In the genomic region with DNA sequence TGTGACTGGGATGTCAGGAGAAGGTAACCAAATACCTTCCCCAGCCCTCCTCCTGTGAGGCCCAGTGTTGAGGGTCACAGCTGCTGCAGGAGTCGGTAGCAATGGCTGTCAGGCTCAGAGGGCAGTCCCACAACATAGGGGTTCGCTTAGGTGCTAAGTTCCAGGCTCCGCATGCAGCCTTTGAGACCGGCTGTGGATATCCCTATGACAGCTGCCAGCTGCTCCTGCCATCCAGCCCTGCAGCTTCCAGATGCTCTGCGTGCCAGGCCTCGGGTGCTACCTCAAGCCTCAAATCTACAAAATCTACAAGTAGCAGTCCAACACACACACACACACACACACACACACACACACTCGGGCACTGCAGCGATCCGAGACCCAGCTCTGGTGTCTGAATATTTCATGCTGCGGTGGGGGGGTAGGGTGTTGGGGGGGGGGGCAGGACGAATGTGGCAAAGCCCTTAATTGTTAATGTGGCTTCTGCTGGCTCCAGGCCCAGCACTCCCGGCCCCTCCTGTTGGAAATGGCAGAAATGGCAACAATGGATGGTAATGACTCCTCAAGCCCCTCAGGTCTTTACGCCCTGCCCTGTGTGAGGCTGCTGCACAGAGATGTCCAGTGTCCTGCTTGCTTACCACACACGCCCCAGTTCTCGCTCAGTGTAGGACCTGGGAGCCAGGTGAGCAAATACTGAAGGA, we compare ENCODE assay signal across 11 mouse cellular contexts. TPM values are rescaled to one million over a fixed set of nuclear protein-coding genes. Genes with fewer than 3 reads are reported as not detected.
DNase-seq lines count a peak whose midpoint lies in the region; ATAC-seq and TF ChIP-seq lines count a peak whose summit lies in the region.
"Had no signal": no experiment of that assay in that cellular context is flagged by ENCODE, and none has a peak within 500 bp of the region (broad histone marks: within the 10 kb centered on the region; RNA-seq: fewer than 3 reads in every experiment).

No protein-coding gene starts in this region.

- 37% methylated on average over 14 of the region's 15 CpGs for WGBS in kidney, embryonic 14.5 days
- WGBS in embryonic facial prominence, embryonic 10.5 days = 41% methylated on average over 15 of the region's 15 CpGs
- 32% methylated on average over 15 of the region's 15 CpGs for WGBS in hindbrain, embryonic 12.5 days
- 19% methylated on average over 15 of the region's 15 CpGs for WGBS in midbrain, embryonic 15.5 days
- 69% methylated on average over 15 of the region's 15 CpGs for WGBS in heart, adult 2 months

- peak; percentile 1; the same call in 1 of the 2 replicates for ATAC-seq in kidney, embryonic 14.5 days (ENCODE audit: low FRiP score, low TSS enrichment)
- no peak for ATAC-seq in hindbrain, embryonic 12.5 days (ENCODE audit: low FRiP score)
- ATAC-seq in midbrain, embryonic 15.5 days (replicated peaks) = no peak

- H3K4me1 ChIP-seq in kidney, embryonic 14.5 days (ENCODE audit: control insufficient read depth, insufficient read depth, low read length) = peaks cover 36% of the 10 kb centered on the region
- peaks cover 62% of the 10 kb centered on the region for H3K4me1 ChIP-seq in embryonic facial prominence, embryonic 10.5 days
- H3K4me1 ChIP-seq in hindbrain, embryonic 12.5 days = peaks cover 42% of the 10 kb centered on the region
- H3K4me1 ChIP-seq in midbrain, embryonic 15.5 days = peaks cover 34% of the 10 kb centered on the region
- peaks cover 1% of the 10 kb centered on the region for H3K4me1 ChIP-seq in heart, adult 2 months (ENCODE audit: control insufficient read depth, insufficient read depth, low read length)

- H3K9me3 ChIP-seq in kidney, embryonic 14.5 days (ENCODE audit: control insufficient read depth, low read length) = no peaks in the 10 kb centered on the region
- H3K9me3 ChIP-seq in embryonic facial prominence, embryonic 10.5 days = no peaks in the 10 kb centered on the region
- no peaks in the 10 kb centered on the region for H3K9me3 ChIP-seq in hindbrain, embryonic 12.5 days (replicated peaks)
- H3K9me3 ChIP-seq in midbrain, embryonic 15.5 days = no peaks in the 10 kb centered on the region

- no peak overlapping the region for H3K4me3 ChIP-seq in kidney, embryonic 14.5 days (ENCODE audit: low read length)
- H3K4me3 ChIP-seq in embryonic facial prominence, embryonic 10.5 days = peak overlapping the region; percentile 87; the same call in 1 of the 2 replicates
- H3K4me3 ChIP-seq in hindbrain, embryonic 12.5 days = peak overlapping the region; percentile 87; the same call in 1 of the 2 replicates
- H3K4me3 ChIP-seq in midbrain, embryonic 15.5 days = peak overlapping the region; percentile 90
- H3K4me3 ChIP-seq in heart, adult 2 months = no peak overlapping the region

- no peak for TF ChIP-seq POLR2A in heart, adult 2 months (IDR thresholded peaks at IDR 0.05; ENCODE audit: insufficient read depth, low read depth, low read length)

- no peak for TF ChIP-seq EP300 in heart, adult 2 months (IDR thresholded peaks at IDR 0.05; ENCODE audit: insufficient read depth, low read depth, low read length)

- H3K27ac ChIP-seq in kidney, embryonic 14.5 days (ENCODE audit: low read depth, low read length) = no peak overlapping the region
- peak overlapping the region; percentile 72 for H3K27ac ChIP-seq in embryonic facial prominence, embryonic 10.5 days (replicated peaks)
- peak overlapping the region; percentile 98 for H3K27ac ChIP-seq in hindbrain, embryonic 12.5 days
- peak overlapping the region; percentile 92 for H3K27ac ChIP-seq in midbrain, embryonic 15.5 days
- H3K27ac ChIP-seq in heart, adult 2 months = no peak overlapping the region

- intact Hi-C loops in heart, adult 2 months (cut with DNase I) = no loop called here

- no peaks in the 10 kb centered on the region for H3K36me3 ChIP-seq in kidney, embryonic 14.5 days (ENCODE audit: control insufficient read depth, insufficient read depth, low read length)
- no peaks in the 10 kb centered on the region for H3K36me3 ChIP-seq in embryonic facial prominence, embryonic 10.5 days (replicated peaks)
- no peaks in the 10 kb centered on the region for H3K36me3 ChIP-seq in hindbrain, embryonic 12.5 days
- no peaks in the 10 kb centered on the region for H3K36me3 ChIP-seq in midbrain, embryonic 15.5 days (replicated peaks)
- H3K36me3 ChIP-seq in heart, adult 2 months (ENCODE audit: control insufficient read depth, insufficient read depth, low read length) = no peaks in the 10 kb centered on the region

- TF ChIP-seq CTCF in heart, adult 2 months (IDR thresholded peaks at IDR 0.05) = no peak

- peak overlapping the region; percentile 99; the same call in 1 of the 2 replicates for H3K4me2 ChIP-seq in kidney, embryonic 14.5 days (replicated peaks; ENCODE audit: low read depth, low read length)
- peak overlapping the region; percentile 94 for H3K4me2 ChIP-seq in hindbrain, embryonic 12.5 days (replicated peaks)
- H3K4me2 ChIP-seq in midbrain, embryonic 15.5 days = peak overlapping the region; percentile 71

- no peak for DNase-seq in kidney, postnatal 25 days
- DNase-seq in embryonic facial prominence, embryonic 10.5 days (ENCODE audit: low spot score) = peak; percentile 41
- no peak for DNase-seq in heart, adult 2 months
- no peak for DNase-seq in lung, postnatal 4 days
- DNase-seq in left cerebral cortex, adult 18-20 months (ENCODE audit: low spot score in 2 of 2) = no peak
- DNase-seq: cerebellum, adult 8-10 months; heart, postnatal 14 days; thymus, postnatal 14 days had no signal

- no peak overlapping the region for H3K9ac ChIP-seq in kidney, embryonic 14.5 days (ENCODE audit: low read depth, low read length)
- H3K9ac ChIP-seq in hindbrain, embryonic 12.5 days = peak overlapping the region; percentile 41; the same call in 1 of the 2 replicates
- peak overlapping the region; percentile 72; the same call in 1 of the 2 replicates for H3K9ac ChIP-seq in midbrain, embryonic 15.5 days
- H3K9ac ChIP-seq in heart, adult 2 months (ENCODE audit: low read depth, low read length) = no peak overlapping the region

- peaks cover 11% of the 10 kb centered on the region; the same call in 1 of the 2 replicates for H3K27me3 ChIP-seq in kidney, embryonic 14.5 days (ENCODE audit: control insufficient read depth, insufficient read depth, low read length)
- peaks cover 20% of the 10 kb centered on the region for H3K27me3 ChIP-seq in embryonic facial prominence, embryonic 10.5 days (replicated peaks; ENCODE audit: low read depth, poor library complexity, severe bottlenecking)
- 0 out of 2 replicates have a peak, but pooled peaks cover 2% of the 10 kb centered on the region for H3K27me3 ChIP-seq in hindbrain, embryonic 12.5 days
- no peaks in the 10 kb centered on the region for H3K27me3 ChIP-seq in midbrain, embryonic 15.5 days (replicated peaks)
- H3K27me3 ChIP-seq in heart, adult 2 months (ENCODE audit: control insufficient read depth, insufficient read depth, low read length) = no peaks in the 10 kb centered on the region

- H3K79me2 ChIP-seq in heart, adult 2 months (replicated peaks; ENCODE audit: control insufficient read depth, insufficient read depth, low read length) = no peaks in the 10 kb centered on the region

RNA-seq across cellular contexts. Expression of a gene that starts 3.1 kb away (rescaled TPM):
- polyA plus RNA-seq in kidney, embryonic 14.5 days (2014; fragmentation: Nextera tagmentation; extraction: Ambion mirVana) = 9.9 and 11.0 TPM in 2 replicates
- polyA plus RNA-seq in embryonic facial prominence, embryonic 10.5 days (2016; fragmentation: Nextera tagmentation; extraction: Ambion mirVana) = 11.4 and 12.1 TPM in 2 replicates
- polyA plus RNA-seq in hindbrain, embryonic 12.5 days (2016; fragmentation: Nextera tagmentation; extraction: Ambion mirVana) = 15.2 and 16.3 TPM in 2 replicates
- 15.3 and 15.8 TPM in 2 replicates for polyA plus RNA-seq in midbrain, embryonic 15.5 days (2015; fragmentation: Nextera tagmentation; extraction: Ambion mirVana)
- total RNA-seq in heart, adult 2 months (2021) = 10 to 100 TPM; 39.2 to 43.9 TPM
- 27.1 and 29.3 TPM in 2 replicates for polyA plus RNA-seq in heart, adult 2 months (2012; rRNA removed)
- total RNA-seq in left cerebral cortex, adult 18-20 months (2021) = 10 to 100 TPM; 75.6 to 77.6 TPM

RNA-seq across cellular contexts. Expression of a gene that starts 27.7 kb away (rescaled TPM):
- polyA plus RNA-seq in kidney, embryonic 14.5 days (2014; fragmentation: Nextera tagmentation; extraction: Ambion mirVana) = 0.27 and 0.61 TPM in 2 replicates
- polyA plus RNA-seq in embryonic facial prominence, embryonic 10.5 days (2016; fragmentation: Nextera tagmentation; extraction: Ambion mirVana) = 0.72 and 0.99 TPM in 2 replicates
- 2.4 and 2.7 TPM in 2 replicates for polyA plus RNA-seq in hindbrain, embryonic 12.5 days (2016; fragmentation: Nextera tagmentation; extraction: Ambion mirVana)
- 2.7 and 2.8 TPM in 2 replicates for polyA plus RNA-seq in midbrain, embryonic 15.5 days (2015; fragmentation: Nextera tagmentation; extraction: Ambion mirVana)
- 1 to 10 TPM; 1.2 to 1.5 TPM for total RNA-seq in heart, adult 2 months (2021)
- 1.6 and 1.8 TPM in 2 replicates for polyA plus RNA-seq in heart, adult 2 months (2012; rRNA removed)
- 1 to 10 TPM; 7.9 to 9.0 TPM for total RNA-seq in left cerebral cortex, adult 18-20 months (2021)

RNA-seq across cellular contexts. Expression of a gene that starts 55.8 kb away (rescaled TPM):
- 4.7 and 5.8 TPM in 2 replicates for polyA plus RNA-seq in kidney, embryonic 14.5 days (2014; fragmentation: Nextera tagmentation; extraction: Ambion mirVana)
- polyA plus RNA-seq in embryonic facial prominence, embryonic 10.5 days (2016; fragmentation: Nextera tagmentation; extraction: Ambion mirVana) = 3.9 and 5.8 TPM in 2 replicates
- polyA plus RNA-seq in hindbrain, embryonic 12.5 days (2016; fragmentation: Nextera tagmentation; extraction: Ambion mirVana) = 14.2 and 15.6 TPM in 2 replicates
- polyA plus RNA-seq in midbrain, embryonic 15.5 days (2015; fragmentation: Nextera tagmentation; extraction: Ambion mirVana) = 23.6 and 24.9 TPM in 2 replicates
- total RNA-seq in heart, adult 2 months (2021) = under 1 TPM; 0.41 to 0.47 TPM
- 1.3 and 1.8 TPM in 2 replicates for polyA plus RNA-seq in heart, adult 2 months (2012; rRNA removed)
- 100 to 1,000 TPM; 259 to 273 TPM for total RNA-seq in left cerebral cortex, adult 18-20 months (2021)

Comparison
In these comparisons a context has a peak if more than half of its experiments do, and no peak if none do; other contexts are left out.
1. H3K27ac ChIP-seq: peak in embryonic facial prominence, embryonic 10.5 days (single experiment), hindbrain, embryonic 12.5 days (single experiment) and midbrain, embryonic 15.5 days (single experiment); none in kidney, embryonic 14.5 days (single experiment) and heart, adult 2 months (single experiment).
2. H3K4me3 ChIP-seq: peak in embryonic facial prominence, embryonic 10.5 days (single experiment), hindbrain, embryonic 12.5 days (single experiment) and midbrain, embryonic 15.5 days (single experiment); none in kidney, embryonic 14.5 days (single experiment) and heart, adult 2 months (single experiment).
3. H3K9ac ChIP-seq: peak in hindbrain, embryonic 12.5 days (single experiment) and midbrain, embryonic 15.5 days (single experiment); none in kidney, embryonic 14.5 days (single experiment) and heart, adult 2 months (single experiment).
4. Peak in every context shown above with its lines, with median percentiles within 50 percentile points of each other: H3K4me2 ChIP-seq.